Mouse (Mus musculus): Measurements from ENCODE around the gene Gdpgp1. TPM values are rescaled to one million over a fixed set of nuclear protein-coding genes. Genes with fewer than 3 reads are reported as not detected.

The Gdpgp1 gene
- polyA plus RNA-seq, 1 experiment from 2014 or later = 5.6 TPM

- DNase-seq (ENCODE audit: low spot score) (no peak), ATAC-seq (ENCODE audit: low FRiP score) (no peak)
- Histone ChIP-seq H3K9ac (ENCODE audit: low read depth, low read length) (peak overlapping the region; percentile 11; the same call in 1 of the 2 replicates), H3K4me3 (ENCODE audit: low read depth, low read length) (no peak overlapping the region), H3K4me1 (replicated peaks; ENCODE audit: control insufficient read depth, insufficient read depth, low read length) (peaks cover 2% of the 10 kb centered on the region), H3K36me3 (ENCODE audit: control insufficient read depth, insufficient read depth, low read length) (no peaks in the 10 kb centered on the region), H3K4me2 (replicated peaks; ENCODE audit: low read depth, low read length) (no peak overlapping the region), H3K27ac (ENCODE audit: low read depth, low read length) (peak overlapping the region; percentile 86), H3K9me3 (ENCODE audit: control insufficient read depth, low read length) (no peaks in the 10 kb centered on the region), H3K27me3 (ENCODE audit: control insufficient read depth, insufficient read depth, low read length) (no peaks in the 10 kb centered on the region)
- 85% methylated on average over 5 of the region's 5 CpGs for WGBS
Observed at GRCm38 (mm10) chr7:80202961-80203360, 29.7 kb upstream of the Gdpgp1 start.

GRCm38 (mm10) chr7:80203638-80204096 is 29.0 kb upstream of the Gdpgp1 start:
- 0 out of 2 replicates have a peak overlapping the region, but pooled peaks have one; percentile 7 for H3K4me2 ChIP-seq (replicated peaks; ENCODE audit: low read depth, low read length)
- peaks cover 2% of the 10 kb centered on the region for H3K4me1 ChIP-seq (replicated peaks; ENCODE audit: control insufficient read depth, insufficient read depth, low read length)
- peak overlapping the region; percentile 86 for H3K27ac ChIP-seq (ENCODE audit: low read depth, low read length)
- ATAC-seq (ENCODE audit: low FRiP score) (peak; percentile 51), DNase-seq (ENCODE audit: low spot score) (no peak)
- no peaks in the 10 kb centered on the region for H3K36me3 ChIP-seq (ENCODE audit: control insufficient read depth, insufficient read depth, low read length)
- WGBS = 43% methylated on average over 12 of the region's 12 CpGs
- H3K9me3 ChIP-seq (ENCODE audit: control insufficient read depth, low read length) = no peaks in the 10 kb centered on the region
- no peak overlapping the region for H3K4me3 ChIP-seq (ENCODE audit: low read depth, low read length)
- H3K9ac ChIP-seq (ENCODE audit: low read depth, low read length) = peak overlapping the region; percentile 23; the same call in 1 of the 2 replicates
- H3K27me3 ChIP-seq (ENCODE audit: control insufficient read depth, insufficient read depth, low read length) = no peaks in the 10 kb centered on the region

- Histone ChIP-seq H3K27ac (ENCODE audit: low read depth, low read length) (peak overlapping the region; percentile 86), H3K9me3 (ENCODE audit: control insufficient read depth, low read length) (no peaks in the 10 kb centered on the region), H3K36me3 (ENCODE audit: control insufficient read depth, insufficient read depth, low read length) (no peaks in the 10 kb centered on the region), H3K4me3 (ENCODE audit: low read depth, low read length) (no peak overlapping the region), H3K4me1 (replicated peaks; ENCODE audit: control insufficient read depth, insufficient read depth, low read length) (peaks cover 2% of the 10 kb centered on the region), H3K27me3 (ENCODE audit: control insufficient read depth, insufficient read depth, low read length) (no peaks in the 10 kb centered on the region), H3K9ac (ENCODE audit: low read depth, low read length) (no peak overlapping the region), H3K4me2 (replicated peaks; ENCODE audit: low read depth, low read length) (no peak overlapping the region)
- ATAC-seq (ENCODE audit: low FRiP score) = no peak
- no peak for DNase-seq (ENCODE audit: low spot score)
- 87% methylated on average over 4 of the region's 4 CpGs for WGBS
Observed at GRCm38 (mm10) chr7:80204362-80204761, 28.3 kb upstream of the Gdpgp1 start.

GRCm38 (mm10) chr7:80204961-80205360 is 27.7 kb upstream of the Gdpgp1 start:
- 84% methylated on average over 7 of the region's 7 CpGs for WGBS
- no peak for ATAC-seq (ENCODE audit: low FRiP score)
- no peaks in the 10 kb centered on the region for H3K9me3 ChIP-seq (ENCODE audit: control insufficient read depth, low read length)
- no peaks in the 10 kb centered on the region for H3K36me3 ChIP-seq (ENCODE audit: control insufficient read depth, insufficient read depth, low read length)
- H3K4me2 ChIP-seq (replicated peaks; ENCODE audit: low read depth, low read length) = no peak overlapping the region
- no peaks in the 10 kb centered on the region for H3K27me3 ChIP-seq (ENCODE audit: control insufficient read depth, insufficient read depth, low read length)
- no peak for DNase-seq (ENCODE audit: low spot score)
- peaks cover 2% of the 10 kb centered on the region for H3K4me1 ChIP-seq (replicated peaks; ENCODE audit: control insufficient read depth, insufficient read depth, low read length)
- H3K4me3 ChIP-seq (ENCODE audit: low read depth, low read length) = no peak overlapping the region
- H3K27ac ChIP-seq (ENCODE audit: low read depth, low read length) = no peak overlapping the region
- no peak overlapping the region for H3K9ac ChIP-seq (ENCODE audit: low read depth, low read length)

- H3K9me3 ChIP-seq (ENCODE audit: control insufficient read depth, low read length) = no peaks in the 10 kb centered on the region
- H3K27me3 ChIP-seq (ENCODE audit: control insufficient read depth, insufficient read depth, low read length) = no peaks in the 10 kb centered on the region
- H3K4me3 ChIP-seq (ENCODE audit: low read depth, low read length) = no peak overlapping the region
- H3K4me2 ChIP-seq (replicated peaks; ENCODE audit: low read depth, low read length) = no peak overlapping the region
- WGBS = 89% methylated on average over 12 of the region's 12 CpGs
- H3K27ac ChIP-seq (ENCODE audit: low read depth, low read length) = no peak overlapping the region
- ATAC-seq (ENCODE audit: low FRiP score) = no peak
- DNase-seq (ENCODE audit: low spot score) = no peak
- H3K4me1 ChIP-seq (replicated peaks; ENCODE audit: control insufficient read depth, insufficient read depth, low read length) = no peaks in the 10 kb centered on the region; the same call in 1 of the 2 replicates
- no peaks in the 10 kb centered on the region for H3K36me3 ChIP-seq (ENCODE audit: control insufficient read depth, insufficient read depth, low read length)
- H3K9ac ChIP-seq (ENCODE audit: low read depth, low read length) = no peak overlapping the region
Observed at GRCm38 (mm10) chr7:80205705-80206589, 26.7 kb upstream of the Gdpgp1 start.

GRCm38 (mm10) chr7:80207314-80207731 is 25.3 kb upstream of the Gdpgp1 start:
- ATAC-seq (ENCODE audit: low FRiP score) = no peak
- Histone ChIP-seq H3K36me3 (ENCODE audit: control insufficient read depth, insufficient read depth, low read length) (no peaks in the 10 kb centered on the region), H3K9ac (ENCODE audit: low read depth, low read length) (no peak overlapping the region), H3K27me3 (ENCODE audit: control insufficient read depth, insufficient read depth, low read length) (no peaks in the 10 kb centered on the region), H3K4me3 (ENCODE audit: low read depth, low read length) (no peak overlapping the region), H3K4me2 (replicated peaks; ENCODE audit: low read depth, low read length) (no peak overlapping the region), H3K4me1 (replicated peaks; ENCODE audit: control insufficient read depth, insufficient read depth, low read length) (no peaks in the 10 kb centered on the region; the same call in 1 of the 2 replicates), H3K9me3 (ENCODE audit: control insufficient read depth, low read length) (no peaks in the 10 kb centered on the region), H3K27ac (ENCODE audit: low read depth, low read length) (no peak overlapping the region)
- DNase-seq (ENCODE audit: low spot score) = no peak
- WGBS = 75% methylated on average over 3 of the region's 3 CpGs

- H3K27ac ChIP-seq (ENCODE audit: low read depth, low read length) = no peak overlapping the region
- no peaks in the 10 kb centered on the region for H3K9me3 ChIP-seq (ENCODE audit: control insufficient read depth, low read length)
- no peak overlapping the region for H3K4me3 ChIP-seq (ENCODE audit: low read depth, low read length)
- no peaks in the 10 kb centered on the region for H3K27me3 ChIP-seq (ENCODE audit: control insufficient read depth, insufficient read depth, low read length)
- H3K36me3 ChIP-seq (ENCODE audit: control insufficient read depth, insufficient read depth, low read length) = no peaks in the 10 kb centered on the region
- 87% methylated on average over 18 of the region's 18 CpGs for WGBS
- H3K4me1 ChIP-seq (replicated peaks; ENCODE audit: control insufficient read depth, insufficient read depth, low read length) = no peaks in the 10 kb centered on the region
- H3K9ac ChIP-seq (ENCODE audit: low read depth, low read length) = no peak overlapping the region
- DNase-seq (ENCODE audit: low spot score) (no peak), ATAC-seq (ENCODE audit: low FRiP score) (no peak)
- H3K4me2 ChIP-seq (replicated peaks; ENCODE audit: low read depth, low read length) = no peak overlapping the region
Observed at GRCm38 (mm10) chr7:80208026-80208642, 24.5 kb upstream of the Gdpgp1 start.

- H3K9ac ChIP-seq (ENCODE audit: low read depth, low read length) = no peak overlapping the region
- no peak overlapping the region for H3K4me3 ChIP-seq (ENCODE audit: low read depth, low read length)
- ATAC-seq (ENCODE audit: low FRiP score) (no peak), DNase-seq (ENCODE audit: low spot score) (no peak)
- 83% methylated on average over 10 of the region's 10 CpGs for WGBS
- H3K4me2 ChIP-seq (replicated peaks; ENCODE audit: low read depth, low read length) = no peak overlapping the region
- no peak overlapping the region for H3K27ac ChIP-seq (ENCODE audit: low read depth, low read length)
- no peaks in the 10 kb centered on the region for H3K9me3 ChIP-seq (ENCODE audit: control insufficient read depth, low read length)
- no peaks in the 10 kb centered on the region for H3K27me3 ChIP-seq (ENCODE audit: control insufficient read depth, insufficient read depth, low read length)
- no peaks in the 10 kb centered on the region for H3K4me1 ChIP-seq (replicated peaks; ENCODE audit: control insufficient read depth, insufficient read depth, low read length)
- no peaks in the 10 kb centered on the region for H3K36me3 ChIP-seq (ENCODE audit: control insufficient read depth, insufficient read depth, low read length)
Observed at GRCm38 (mm10) chr7:80208738-80209430, 23.8 kb upstream of the Gdpgp1 start.
